Mouse (Mus musculus) hindbrain, postnatal 0 days (tissue): Measurements from ENCODE around the gene Adcy10. TPM values are rescaled to one million over a fixed set of nuclear protein-coding genes. Genes with fewer than 3 reads are reported as not detected.
A peak's percentile ranks its signal among the peaks of the same experiment; 100 is the strongest.

Experiments
- ATAC-seq: fragments of 200-750 bp; cut with Nextera tagmentation; 2 replicates; pipeline ENCODE4 v1.8.0; 2017; ENCODE audit warnings: mild to moderate bottlenecking, moderate TSS enrichment, moderate library complexity
- DNase-seq: peaks from one replicate; pipeline ENCODE4 v3.0.0-alpha.2; 2015; ENCODE audit warnings: low spot score
- H3K27ac ChIP-seq: fragments of 300-500 bp; sonication (generic); 2 replicates; pipeline ENCODE4 v1.5.1; 2014; ENCODE audit warnings: mild to moderate bottlenecking
- H3K27me3 ChIP-seq: fragments of 300-500 bp; sonication (generic); 2 replicates; pipeline ENCODE4 v1.6.1; 2014; ENCODE audit warnings: low read length, mixed read lengths; ENCODE audit not compliant: insufficient read depth
- H3K36me3 ChIP-seq: fragments of 300-500 bp; sonication (generic); 2 replicates; pipeline ENCODE4 v1.6.1; 2014; ENCODE audit warnings: low read length, mixed read lengths; ENCODE audit not compliant: insufficient read depth
- H3K4me1 ChIP-seq: fragments of 300-500 bp; sonication (generic); 2 replicates; pipeline ENCODE4 v1.6.1; 2014; ENCODE audit warnings: antibody characterized with exemption, low read length, mixed read lengths; ENCODE audit not compliant: insufficient read depth
- H3K4me2 ChIP-seq: fragments of 300-500 bp; sonication (generic); 2 replicates; pipeline ENCODE4 v1.6.1; 2014; ENCODE audit warnings: low read depth, mild to moderate bottlenecking, low read length, moderate library complexity, mixed read lengths
- H3K4me3 ChIP-seq: fragments of 300-500 bp; sonication (generic); 2 replicates; pipeline ENCODE4 v1.5.1; 2014; ENCODE audit warnings: low read length
- H3K9ac ChIP-seq: fragments of 300-500 bp; sonication (generic); replicated peaks from 2 replicates; pipeline ENCODE4 v1.6.1; 2014; ENCODE audit warnings: mild to moderate bottlenecking, low read length, moderate library complexity, mixed read lengths
- H3K9me3 ChIP-seq: fragments of 300-500 bp; sonication (generic); 2 replicates; pipeline ENCODE4 v1.6.1; 2016; ENCODE audit warnings: low read length, mixed read lengths
- CTCF ChIP-seq: IDR thresholded peaks from 2 replicates; pipeline ENCODE4 v1.5.1; 2016; ENCODE audit warnings: antibody characterized with exemption, control low read depth, low read depth
- WGBS: fragments of 180-500 bp; shearing (Covaris S2); extraction: QIAGEN DNeasy Blood & Tissue Kit; methylation state at CpG from one replicate; pipeline ENCODE4 v1.1.7; 2014; 5-methylcytosine and 5-hydroxymethylcytosine counted together
- polyA plus RNA-seq: library from polyadenylated mRNA; unstranded; fragments of >200 nt; fragmentation: Nextera tagmentation; extraction: Ambion mirVana; gene quantifications from 2 replicates; pipeline ENCODE4 v1.2.1, GENCODE M21; 2015
- total RNA-seq: library from RNA; depleted of rRNA; stranded (reverse); fragments of >200 nt; gene quantifications from 2 replicates; pipeline ENCODE4 v1.2.3, GENCODE M21; 2014; rRNA removed

Gene Adcy10
- total RNA-seq (0.78 TPM in 1 of 2 replicates, not detected in the other), polyA plus RNA-seq (0.06 and 0.33 TPM in 2 replicates)

DNA sequence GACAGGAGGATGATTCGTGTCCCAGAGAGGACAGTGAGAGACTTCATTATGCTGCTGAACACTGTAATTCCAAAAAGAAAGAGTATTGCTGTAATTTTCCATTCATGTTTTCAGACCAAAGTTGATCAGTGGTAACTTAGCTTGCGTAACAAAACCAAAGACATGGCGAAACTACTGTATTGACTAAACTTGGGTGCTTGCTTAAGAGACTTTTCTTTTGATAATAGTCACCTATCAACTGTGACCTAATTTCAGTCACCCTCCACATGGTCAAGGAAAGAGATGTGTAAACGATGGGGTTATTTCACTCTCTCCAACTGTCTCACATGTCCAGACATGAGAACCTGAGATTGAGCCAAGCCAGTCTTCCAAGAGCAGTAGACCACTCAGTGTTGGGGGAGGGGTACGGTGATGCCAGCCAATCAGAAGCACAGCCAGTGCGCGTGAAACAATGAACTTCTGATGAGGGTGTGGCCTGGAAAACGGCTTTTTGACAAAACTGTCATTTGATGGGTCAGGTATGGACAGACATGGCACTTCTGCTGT is at the start of gene Adcy10:
Adcy10 (plus strand) TSS at position 496 of the 546 bp plus-strand sequence.
- WGBS, result 93% methylated on average over 8 of the region's 8 CpGs
- peaks cover 5% of the 10 kb centered on the region; the same call in 1 of the 2 replicates for H3K36me3 ChIP-seq
- no peaks in the 10 kb centered on the region for H3K9me3 ChIP-seq
- no peak for TF ChIP-seq CTCF
- no peak within 1 kb of the TSS for H3K27ac ChIP-seq
- H3K27me3 ChIP-seq, result no peaks in the 10 kb centered on the region
- ATAC-seq (no peak), DNase-seq (no peak)
- no peak within 1 kb of the TSS for H3K4me2 ChIP-seq
- H3K4me1 ChIP-seq, result no peaks in the 10 kb centered on the region
- H3K9ac ChIP-seq, result no peak within 1 kb of the TSS
- H3K4me3 ChIP-seq, result no peak within 1 kb of the TSS

DNA sequence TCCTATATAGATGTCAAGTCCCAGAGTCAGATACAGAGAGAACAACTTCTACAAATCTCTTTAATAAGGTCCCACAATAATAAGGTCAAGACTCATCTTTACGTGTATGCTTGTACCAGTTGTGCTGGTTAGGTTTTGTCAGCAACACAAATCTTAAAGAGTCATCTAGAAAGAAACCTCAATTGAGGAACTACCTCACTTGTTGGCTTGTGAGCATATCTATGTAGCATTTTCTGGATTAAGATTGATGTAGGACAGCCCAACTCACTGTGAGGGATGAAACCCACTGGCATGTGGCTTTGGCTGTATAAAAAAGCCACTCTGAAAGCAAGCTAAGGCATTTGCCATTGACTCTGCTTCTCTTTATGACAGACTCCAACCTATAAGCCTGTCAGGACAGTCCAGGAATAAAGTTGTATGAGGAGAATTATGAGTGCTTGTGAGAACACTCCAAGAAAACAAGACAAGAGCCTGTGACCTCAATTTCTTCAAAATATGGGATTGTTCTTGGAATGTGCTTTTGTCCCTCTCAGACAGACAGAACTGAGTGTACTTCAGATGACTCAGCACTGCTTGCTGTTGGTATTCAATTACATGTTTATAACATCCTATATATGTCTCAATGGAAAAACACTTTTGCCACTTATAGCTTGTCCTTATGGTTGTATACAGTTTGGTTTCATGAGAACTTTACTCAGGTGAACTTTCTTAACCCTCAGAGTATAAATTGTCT is 46.5 kb upstream of the Adcy10 start:
- no peak for DNase-seq
- ATAC-seq, result no peak
- H3K4me3 ChIP-seq, result no peak overlapping the region
- H3K27ac ChIP-seq, result no peak overlapping the region
- H3K9ac ChIP-seq, result no peak overlapping the region
- 92% methylated on average over 1 of the region's 1 CpGs for WGBS
- no peak for TF ChIP-seq CTCF
- no peaks in the 10 kb centered on the region for H3K27me3 ChIP-seq
- H3K36me3 ChIP-seq, result no peaks in the 10 kb centered on the region
- H3K9me3 ChIP-seq, result peaks cover 6% of the 10 kb centered on the region
- H3K4me1 ChIP-seq, result no peaks in the 10 kb centered on the region
- no peak overlapping the region for H3K4me2 ChIP-seq

DNA sequence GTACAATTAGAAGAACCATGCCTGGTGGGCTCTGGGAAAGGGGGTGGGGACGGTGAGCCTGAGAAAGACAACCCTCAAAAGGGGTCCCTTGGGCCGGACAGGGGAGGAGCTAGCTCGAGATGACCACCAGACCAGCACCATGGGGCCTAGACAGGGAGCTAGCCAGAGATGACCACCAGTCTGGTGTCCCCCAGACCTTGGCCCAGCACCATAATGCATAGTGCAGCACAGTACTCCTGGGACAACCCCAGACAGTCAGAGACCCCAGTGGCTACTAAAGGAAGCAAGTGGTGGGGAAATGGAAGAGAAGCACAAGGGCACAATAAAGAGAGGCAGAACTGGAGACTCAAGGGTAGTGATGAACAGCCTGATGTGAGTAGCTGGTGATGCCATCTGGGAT is 44.2 kb upstream of the Adcy10 start:
- no peak for ATAC-seq
- no peak overlapping the region for H3K4me3 ChIP-seq

DNA sequence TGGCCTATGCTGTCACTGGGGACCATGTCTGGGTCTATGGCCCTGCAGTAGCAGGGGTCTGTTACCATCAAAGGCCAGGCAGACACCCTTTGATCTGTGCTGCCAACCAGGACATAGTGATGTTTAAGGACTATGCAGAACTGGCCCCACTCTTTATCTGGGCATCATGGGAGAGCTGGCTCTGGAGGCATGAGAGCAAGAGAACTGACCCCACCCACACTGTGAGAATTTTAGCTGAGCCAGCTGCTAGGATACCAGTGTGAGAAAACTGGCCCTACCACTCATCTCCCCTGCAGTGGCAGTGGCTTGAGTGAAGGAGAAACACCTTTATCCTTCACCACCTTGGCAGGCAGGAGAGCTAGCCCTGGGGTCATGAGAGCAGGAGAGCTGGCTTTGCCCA is 43.8 kb upstream of the Adcy10 start:
- DNase-seq (no peak), ATAC-seq (no peak)
- no peak overlapping the region for H3K9ac ChIP-seq
- no peaks in the 10 kb centered on the region for H3K36me3 ChIP-seq
- no peak overlapping the region for H3K4me2 ChIP-seq
- H3K9me3 ChIP-seq, result peaks cover 6% of the 10 kb centered on the region
- H3K4me1 ChIP-seq, result no peaks in the 10 kb centered on the region
- no peak for TF ChIP-seq CTCF
- H3K4me3 ChIP-seq, result no peak overlapping the region
- H3K27me3 ChIP-seq, result no peaks in the 10 kb centered on the region
- no peak overlapping the region for H3K27ac ChIP-seq

More for the DNA sequence above, 44.2 kb upstream of the Adcy10 start:
- Histone ChIP-seq H3K27me3 (no peaks in the 10 kb centered on the region), H3K9me3 (peaks cover 6% of the 10 kb centered on the region), H3K36me3 (no peaks in the 10 kb centered on the region), H3K9ac (no peak overlapping the region), H3K4me2 (no peak overlapping the region), H3K4me1 (no peaks in the 10 kb centered on the region), H3K27ac (no peak overlapping the region)
- no peak for TF ChIP-seq CTCF
- no peak for DNase-seq
- WGBS, result 85% methylated on average over 3 of the region's 3 CpGs

DNA sequence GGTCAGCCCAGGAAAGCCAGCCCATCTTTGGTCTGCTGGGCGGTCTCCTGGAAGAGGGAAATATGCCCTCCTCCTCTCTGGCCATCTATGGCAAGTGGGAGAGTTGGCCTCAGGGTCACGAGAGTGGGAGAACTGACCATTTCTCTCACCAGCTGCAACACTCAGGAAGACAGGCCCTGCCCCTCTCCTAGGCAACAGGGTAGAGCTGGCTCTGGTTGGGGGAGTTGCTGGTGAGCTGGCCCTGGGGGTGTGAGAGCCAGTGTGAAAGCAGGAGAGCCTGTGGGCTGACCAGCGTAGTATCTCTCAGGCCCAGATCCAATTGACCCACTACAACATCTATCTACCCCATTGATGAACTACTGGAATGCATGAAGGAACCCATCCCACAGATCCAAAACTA is 43.3 kb upstream of the Adcy10 start:
- 83% methylated on average over 3 of the region's 3 CpGs for WGBS

DNA sequence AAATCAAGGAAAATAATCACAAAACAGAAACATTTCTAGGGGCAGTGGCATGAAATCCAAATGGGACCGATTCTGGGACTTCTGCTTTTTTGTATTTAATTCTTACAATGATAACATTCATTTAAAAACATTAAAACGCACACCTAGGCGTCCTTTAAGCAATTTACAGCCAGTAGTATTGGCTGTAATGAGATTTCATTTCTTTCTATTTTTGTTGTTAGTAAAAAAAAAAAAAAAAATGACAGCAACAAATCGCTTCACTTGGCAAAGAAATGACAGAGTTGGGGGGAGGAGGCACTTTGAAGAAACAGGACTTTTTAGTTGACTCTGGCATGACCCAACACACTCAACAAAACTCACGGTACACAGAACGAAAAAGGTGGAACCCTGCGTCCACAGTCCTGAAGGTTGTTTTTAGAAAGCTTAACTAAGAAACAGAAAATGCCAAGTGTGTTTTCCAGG is 25.9 kb upstream of the Adcy10 start:
- Histone ChIP-seq H3K9me3 (no peaks in the 10 kb centered on the region), H3K4me3 (peak overlapping the region; percentile 93), H3K27me3 (no peaks in the 10 kb centered on the region), H3K36me3 (no peaks in the 10 kb centered on the region), H3K27ac (0 out of 2 replicates have a peak overlapping the region, but pooled peaks have one; percentile 95), H3K9ac (peak overlapping the region; percentile 85), H3K4me2 (peak overlapping the region; percentile 90), H3K4me1 (peaks cover 5% of the 10 kb centered on the region; the same call in 1 of the 2 replicates)
- ATAC-seq (no peak), DNase-seq (no peak)
- 22% methylated on average over 7 of the region's 7 CpGs for WGBS
- no peak for TF ChIP-seq CTCF

More for the DNA sequence above, 43.3 kb upstream of the Adcy10 start:
- Histone ChIP-seq H3K9me3 (peaks cover under 1% of the 10 kb centered on the region; the same call in 1 of the 2 replicates), H3K27me3 (no peaks in the 10 kb centered on the region), H3K9ac (no peak overlapping the region), H3K4me2 (no peak overlapping the region), H3K27ac (no peak overlapping the region), H3K4me3 (no peak overlapping the region), H3K36me3 (no peaks in the 10 kb centered on the region), H3K4me1 (no peaks in the 10 kb centered on the region)
- no peak for TF ChIP-seq CTCF
- no peak for ATAC-seq
- no peak for DNase-seq
